Mouse (Mus musculus): ENCODE measurements at regions not wholly inside any gene's neighbourhood (a gene's known extent, or its start where the extent isn't known, plus 50 kb on each side); places are given as distances from the start of the nearest gene placed in this dataset.

DNA sequence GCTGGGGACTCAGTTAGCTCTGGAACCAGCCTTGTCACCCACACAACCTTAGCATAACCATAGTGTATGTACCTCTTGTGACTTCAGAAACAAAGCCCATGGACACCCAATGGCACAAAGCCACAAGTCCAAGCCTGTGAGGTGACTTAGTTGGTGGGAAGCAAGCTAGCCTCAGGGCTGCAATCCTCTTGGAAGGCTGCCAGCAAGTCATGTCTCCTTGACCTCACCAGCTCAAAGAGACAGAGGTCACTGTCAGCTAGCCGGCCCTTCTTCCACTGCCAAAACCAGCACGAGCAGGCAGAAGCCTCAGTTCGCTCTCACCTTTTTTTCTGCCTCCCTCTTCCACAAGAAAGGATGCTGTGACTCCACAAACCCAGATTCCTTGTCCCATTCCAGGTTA is 161.0 kb downstream of the Rybp start:
- TF ChIP-seq GATA4 (IDR thresholded peaks at IDR 0.05; ENCODE audit: insufficient replicate concordance, low read length): no peak

- no peak for TF ChIP-seq GATA4 (IDR thresholded peaks at IDR 0.05; ENCODE audit: insufficient replicate concordance, low read length)
Measured at GRCm38 (mm10) chr6:100121240-100121639, 166.0 kb downstream of the Rybp start.

GRCm38 (mm10) chr6:100120017-100120944 is 167.0 kb downstream of the Rybp start:
- TF ChIP-seq GATA4 (IDR thresholded peaks at IDR 0.05; ENCODE audit: insufficient replicate concordance, low read length): no peak

- TF ChIP-seq GATA4 (IDR thresholded peaks at IDR 0.05; ENCODE audit: insufficient replicate concordance, low read length): no peak
Measured at GRCm38 (mm10) chr6:100117084-100117483, 170.2 kb downstream of the Rybp start.

- no peak for TF ChIP-seq GATA4 (IDR thresholded peaks at IDR 0.05; ENCODE audit: insufficient replicate concordance, low read length)
Measured at GRCm38 (mm10) chr6:100113393-100114137, 173.7 kb downstream of the Rybp start.

DNA sequence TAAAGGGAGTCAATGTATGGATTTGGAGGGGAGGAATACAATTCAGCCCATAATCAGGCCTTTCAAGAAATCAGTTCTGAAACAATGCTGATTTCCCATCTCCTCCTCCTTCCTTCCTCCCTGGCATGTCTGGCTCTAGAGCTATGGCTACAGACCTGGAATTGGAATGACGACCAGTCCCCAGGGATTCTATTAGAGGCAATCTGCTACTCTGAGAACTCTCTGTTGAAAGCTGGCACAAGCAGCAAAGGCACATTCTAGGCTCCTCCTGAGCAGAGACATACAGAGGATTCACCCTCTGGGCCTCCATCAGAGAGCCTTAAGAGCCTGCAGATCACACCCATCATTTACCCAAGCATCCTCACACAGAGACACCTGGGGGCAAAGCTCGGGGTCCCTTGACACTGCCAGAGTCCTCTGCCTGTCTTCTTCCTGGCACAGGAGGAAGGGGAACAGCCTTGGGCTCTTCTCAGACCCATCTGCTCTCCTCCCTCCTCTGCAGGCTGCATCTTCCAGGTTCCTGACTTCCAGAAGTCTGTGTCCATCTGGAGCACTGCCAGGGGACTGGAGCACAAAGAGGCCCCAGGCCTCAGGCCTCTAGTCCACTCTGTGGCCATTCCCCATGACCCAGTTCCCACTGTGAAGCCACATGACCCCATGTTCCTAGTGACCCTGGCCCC is 176.2 kb downstream of the Rybp start:
- TF ChIP-seq GATA4 (IDR thresholded peaks at IDR 0.05; ENCODE audit: insufficient replicate concordance, low read length): no peak

GRCm38 (mm10) chr6:100109979-100110378 is 177.3 kb downstream of the Rybp start:
- peak; percentile 97 for TF ChIP-seq GATA4 (IDR thresholded peaks at IDR 0.05; ENCODE audit: insufficient replicate concordance, low read length)

DNA sequence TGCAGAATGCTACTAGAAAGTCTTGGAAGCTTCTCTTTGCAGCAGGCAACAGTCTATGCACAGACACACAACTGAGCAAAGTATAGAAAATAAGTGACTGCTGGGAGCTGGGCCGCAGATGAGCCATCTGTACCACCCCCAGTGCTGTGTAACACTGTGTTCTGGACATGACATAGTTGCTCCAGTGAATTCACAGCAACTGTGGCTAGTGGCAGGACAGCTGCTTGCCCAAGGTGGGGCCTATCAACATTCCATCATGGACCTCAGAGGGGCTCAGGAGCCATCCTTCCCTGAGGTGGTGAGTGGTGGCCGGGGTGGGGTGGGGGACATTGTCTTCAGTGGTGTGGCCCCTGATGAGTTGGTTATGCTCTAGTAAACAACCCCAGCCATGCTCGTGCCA is 177.9 kb downstream of the Rybp start:
- TF ChIP-seq GATA4 (IDR thresholded peaks at IDR 0.05; ENCODE audit: insufficient replicate concordance, low read length): no peak

DNA sequence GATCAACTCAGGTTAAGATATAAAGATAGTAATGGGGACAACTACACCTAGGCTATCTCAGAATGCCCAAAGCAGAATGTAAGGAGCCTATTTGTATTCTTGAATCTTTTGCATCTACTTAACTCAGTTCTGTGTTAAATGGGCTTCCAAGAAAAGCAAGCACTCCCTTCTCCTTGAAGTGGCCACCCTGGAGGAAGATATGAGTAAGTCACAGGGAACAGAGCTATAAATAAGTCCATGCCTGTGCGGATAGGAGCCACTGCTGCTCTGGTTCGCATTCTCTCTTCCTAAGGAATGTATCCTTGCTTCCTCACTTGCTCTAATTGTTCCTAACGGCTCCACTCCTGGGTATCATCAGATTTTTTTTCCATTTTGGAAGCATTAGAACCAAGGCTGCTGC is 179.8 kb downstream of the Rybp start:
- no peak for TF ChIP-seq GATA4 (IDR thresholded peaks at IDR 0.05; ENCODE audit: insufficient replicate concordance, low read length)

DNA sequence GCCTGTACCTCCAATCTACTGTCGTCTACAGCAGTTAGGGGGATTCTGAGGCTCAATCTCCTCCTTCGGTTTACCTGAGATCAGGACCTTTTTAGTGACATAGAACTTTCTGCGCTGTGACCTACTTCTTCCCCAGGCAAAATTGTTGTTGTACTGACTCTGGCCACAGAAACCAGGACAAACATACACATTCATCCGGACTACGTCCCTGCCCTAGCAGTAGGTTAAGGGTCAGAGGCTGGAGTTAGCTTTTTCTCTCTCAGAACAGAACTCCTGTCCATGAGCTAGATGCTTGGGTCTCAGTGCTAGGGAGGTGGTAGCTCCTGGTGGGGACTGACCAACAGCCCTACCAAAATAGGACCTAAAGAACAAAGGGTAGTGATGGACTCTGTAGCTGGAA is 180.2 kb downstream of the Rybp start:
- TF ChIP-seq GATA4 (IDR thresholded peaks at IDR 0.05; ENCODE audit: insufficient replicate concordance, low read length): no peak

GRCm38 (mm10) chr6:100100565-100101133 is 186.6 kb downstream of the Rybp start:
- no peak for TF ChIP-seq GATA4 (IDR thresholded peaks at IDR 0.05; ENCODE audit: insufficient replicate concordance, low read length)

- 0 out of 2 replicates have a peak, but pooled peaks have one; percentile 21 for TF ChIP-seq GATA4 (IDR thresholded peaks at IDR 0.05; ENCODE audit: insufficient replicate concordance, low read length)
Measured at GRCm38 (mm10) chr6:100096393-100097125, 190.7 kb downstream of the Rybp start.

DNA sequence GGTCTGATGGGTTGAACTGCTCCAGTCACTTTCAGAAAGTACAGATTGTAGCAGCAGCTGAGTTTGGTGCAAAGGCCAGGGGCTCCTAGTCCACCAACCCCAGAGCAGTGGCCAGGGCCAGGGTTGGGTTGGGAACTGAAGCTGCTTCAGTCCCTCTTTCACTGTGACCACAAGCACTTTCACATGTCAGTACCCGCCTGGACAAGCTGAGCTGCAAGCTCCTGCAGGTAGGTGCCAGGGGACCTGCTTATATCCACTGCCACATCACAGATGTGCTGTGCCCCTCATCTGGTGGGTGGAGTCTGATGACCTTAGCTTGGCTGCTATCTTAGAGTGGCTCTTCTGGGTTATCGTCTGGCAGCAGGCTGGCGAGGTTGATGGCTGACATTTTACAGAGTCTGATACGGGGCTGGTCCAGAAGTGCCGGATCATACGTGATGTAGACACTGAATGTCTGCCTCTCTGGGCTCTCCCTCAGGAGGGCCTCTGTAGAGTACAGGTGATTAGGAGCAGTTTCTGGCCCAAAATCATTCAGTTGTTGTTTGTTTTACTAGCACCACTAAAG is 192.6 kb downstream of the Rybp start:
- no peak for TF ChIP-seq GATA4 (IDR thresholded peaks at IDR 0.05; ENCODE audit: insufficient replicate concordance, low read length)

GRCm38 (mm10) chr6:100092870-100093269 is 194.4 kb downstream of the Rybp start:
- TF ChIP-seq GATA4 (IDR thresholded peaks at IDR 0.05; ENCODE audit: insufficient replicate concordance, low read length): no peak
